Mouse (Mus musculus) mature B cell (primary cell): Measurements from ENCODE around the gene Dnajc10.

Experiments used
- in situ Hi-C: fragments of 300-500 bp; cut with MboI; formaldehyde crosslinking; loops from 2 replicates; pipeline ENCODE4 v1.14.3; 2019

The Dnajc10 gene

GRCm38 (mm10) chr2:80315242-80316161, at the start of gene Dnajc10:
Gene Dnajc10, plus strand, starts transcription at chr2:80315466.
- in situ Hi-C loops, result loop anchor here (25.0 kb wide), 1 partner anchor 322 kb away; no protein-coding TSS in a partner anchor

DNA sequence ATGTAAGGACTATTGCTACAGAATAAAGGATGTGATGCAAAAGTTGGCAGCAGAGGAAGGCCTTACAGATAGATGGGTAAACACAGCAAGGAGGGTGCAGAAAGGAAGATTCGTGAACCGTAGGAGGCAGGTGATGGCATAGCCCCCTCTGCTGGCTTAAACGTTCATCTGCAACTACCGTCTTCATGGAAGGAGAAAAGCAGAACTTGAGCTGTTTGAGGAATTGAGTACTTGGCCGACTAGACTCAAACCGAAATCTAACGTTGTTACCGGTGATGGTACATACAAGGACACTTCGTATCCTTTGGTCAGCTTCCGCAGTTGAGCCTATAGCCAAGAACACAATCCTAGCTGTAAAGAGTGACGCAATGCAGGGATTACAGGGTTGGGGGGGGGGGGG, 48.4 kb upstream of the Dnajc10 start:
- in situ Hi-C loops, result no loop called here

DNA sequence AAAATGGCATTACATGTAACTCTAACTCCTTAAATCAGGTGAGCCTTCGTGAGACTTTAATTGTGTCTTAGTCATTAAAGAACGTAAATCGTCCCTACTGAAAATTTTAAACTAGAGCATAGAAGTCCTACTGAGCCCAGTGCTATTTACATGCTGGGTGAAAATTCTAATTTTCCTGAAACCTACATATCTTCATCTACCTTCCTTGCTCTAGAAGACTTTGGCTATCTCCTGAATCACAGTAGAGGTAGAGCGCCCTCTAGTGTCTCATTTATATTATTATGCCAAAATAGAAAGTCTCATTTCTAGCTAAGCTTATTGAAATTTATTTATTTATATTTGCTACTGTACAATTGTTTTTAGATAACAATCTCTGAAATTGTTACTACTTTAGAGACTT, 47.2 kb upstream of the Dnajc10 start:
- in situ Hi-C loops, result no loop called here

- in situ Hi-C loops, result no loop called here
These were observed 43.8 kb upstream of the Dnajc10 start for GRCm38 (mm10) chr2:80271431-80271830.

- in situ Hi-C loops, result no loop called here
These were observed 42.2 kb upstream of the Dnajc10 start for GRCm38 (mm10) chr2:80273038-80273437.

DNA sequence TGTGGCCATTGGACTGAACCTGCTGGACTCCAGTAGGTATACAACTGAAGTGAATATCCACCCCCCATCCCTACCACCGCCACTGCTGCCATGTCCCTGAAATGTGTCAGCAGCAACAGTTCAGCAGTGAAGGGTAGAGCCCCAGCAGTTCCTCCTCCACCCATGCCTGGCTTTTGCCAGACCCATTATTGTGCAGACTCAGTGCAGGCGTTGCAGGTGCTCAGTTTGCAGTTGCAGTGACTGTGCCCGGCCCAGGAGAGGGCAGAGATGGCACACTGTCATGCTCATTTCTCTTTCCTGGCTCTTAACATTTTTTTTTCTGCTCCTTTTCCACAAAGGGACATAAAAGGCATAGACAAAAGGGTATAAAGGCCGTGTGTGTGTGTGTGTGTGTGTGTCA, 41.5 kb upstream of the Dnajc10 start:
- in situ Hi-C loops, result no loop called here

- in situ Hi-C loops, result no loop called here
These were observed 40.1 kb upstream of the Dnajc10 start for GRCm38 (mm10) chr2:80275136-80275535.

DNA sequence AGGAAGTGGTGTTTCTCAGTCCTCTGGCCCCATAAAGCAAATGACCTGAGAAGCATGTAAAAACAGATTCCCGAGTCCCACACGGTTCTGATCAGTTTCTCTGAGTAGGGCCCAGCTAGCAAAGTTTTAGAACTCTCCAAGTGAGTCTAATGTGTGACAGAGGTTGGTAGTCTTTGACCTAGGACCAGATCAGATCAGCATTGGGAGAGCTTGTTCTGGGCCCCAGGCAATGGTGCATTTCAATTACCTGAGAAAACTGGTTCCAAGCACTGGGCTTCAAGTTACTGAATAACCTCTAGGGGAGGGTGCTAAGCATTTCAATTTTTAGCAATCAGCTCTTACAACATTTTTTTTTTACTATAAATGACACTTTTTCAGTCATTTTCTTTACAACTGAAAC, 33.1 kb upstream of the Dnajc10 start:
- in situ Hi-C loops, result no loop called here

GRCm38 (mm10) chr2:80286397-80286796, 28.9 kb upstream of the Dnajc10 start:
- in situ Hi-C loops, result no loop called here

DNA sequence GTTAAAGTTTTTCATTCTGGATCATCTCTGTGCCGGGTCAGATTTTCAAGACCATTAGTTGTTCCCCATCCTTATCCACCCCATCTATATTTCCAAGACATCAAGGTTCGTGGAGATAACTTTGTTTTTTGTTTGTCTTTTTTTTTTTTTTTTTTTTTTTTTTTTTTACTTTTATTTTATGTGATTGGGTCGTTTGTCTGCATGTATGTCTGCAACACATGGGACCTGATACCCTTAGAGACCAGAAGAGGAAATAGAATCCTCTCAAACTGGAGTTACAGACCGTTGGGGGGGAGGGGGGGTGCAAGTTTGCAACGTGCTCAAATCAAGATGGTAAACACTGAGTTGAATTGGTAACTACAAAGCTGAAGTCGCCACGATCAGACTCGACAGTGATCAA, 23.1 kb upstream of the Dnajc10 start, which contains the start of gene Prdx6b:
Gene Prdx6b, plus strand, starts transcription at position 301 of the 400 bp plus-strand sequence.
- in situ Hi-C loops, result no loop called here

DNA sequence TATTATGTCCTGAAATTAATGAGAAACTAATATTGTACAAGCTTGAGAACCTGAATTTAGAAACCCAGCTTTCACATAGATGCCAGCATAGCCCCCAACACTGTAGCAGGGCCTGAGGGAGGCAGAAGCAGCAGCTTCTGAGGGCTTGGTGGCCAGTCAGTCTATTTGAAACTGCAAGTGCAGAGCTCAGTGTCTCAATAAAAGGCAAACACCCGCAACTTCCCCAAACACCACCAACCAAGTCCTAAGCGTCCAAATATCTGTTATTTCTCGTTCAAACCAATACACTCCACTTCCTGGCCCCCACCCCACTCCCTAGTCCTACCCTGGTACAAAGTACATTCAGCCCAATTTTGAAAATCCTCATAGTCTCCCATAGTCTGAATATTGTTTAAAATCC, 16.9 kb upstream of the Dnajc10 start:
- in situ Hi-C loops, result no loop called here

DNA sequence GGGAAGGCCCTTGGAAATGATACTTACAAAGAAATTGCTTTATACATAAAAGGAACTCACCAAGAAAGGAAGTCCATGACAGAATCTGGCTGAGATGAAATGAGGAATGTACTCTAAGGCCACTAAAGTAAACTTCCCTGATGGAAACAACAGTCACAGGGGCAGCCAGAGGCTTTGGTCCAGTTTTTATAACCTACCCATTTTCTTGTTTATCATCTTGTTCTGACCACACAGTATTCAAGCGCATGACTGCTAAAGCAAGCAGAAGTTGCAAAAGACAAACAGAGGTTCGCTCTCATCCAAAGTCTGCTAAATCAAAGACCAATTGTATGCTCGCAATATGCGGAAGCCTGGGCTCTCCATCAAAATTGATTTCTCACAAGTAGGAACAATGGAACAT, 14.5 kb upstream of the Dnajc10 start:
- in situ Hi-C loops, result loop anchor here (25.0 kb wide), 1 partner anchor 336 kb away; no protein-coding TSS in a partner anchor

DNA sequence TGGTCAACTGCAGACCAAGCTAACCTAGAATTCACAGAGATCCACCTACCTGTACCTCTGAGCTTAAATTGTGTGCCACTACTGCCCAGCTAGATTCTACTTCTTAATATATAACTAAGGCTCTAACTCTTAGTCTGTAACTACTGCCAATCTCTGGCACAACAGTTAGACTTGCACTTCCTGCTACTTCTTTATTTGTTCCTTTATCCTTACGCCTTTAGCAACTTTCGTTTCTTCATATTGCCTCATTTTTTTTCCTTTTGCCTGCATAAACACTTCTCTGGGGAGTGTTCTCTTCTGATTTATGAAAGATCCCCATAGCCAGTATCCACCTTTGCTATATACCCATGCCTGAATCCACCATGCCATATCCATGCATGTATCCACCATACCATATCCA, 11.3 kb upstream of the Dnajc10 start:
- in situ Hi-C loops, result loop anchor here (25.0 kb wide), 1 partner anchor 333 kb away; no protein-coding TSS in a partner anchor

DNA sequence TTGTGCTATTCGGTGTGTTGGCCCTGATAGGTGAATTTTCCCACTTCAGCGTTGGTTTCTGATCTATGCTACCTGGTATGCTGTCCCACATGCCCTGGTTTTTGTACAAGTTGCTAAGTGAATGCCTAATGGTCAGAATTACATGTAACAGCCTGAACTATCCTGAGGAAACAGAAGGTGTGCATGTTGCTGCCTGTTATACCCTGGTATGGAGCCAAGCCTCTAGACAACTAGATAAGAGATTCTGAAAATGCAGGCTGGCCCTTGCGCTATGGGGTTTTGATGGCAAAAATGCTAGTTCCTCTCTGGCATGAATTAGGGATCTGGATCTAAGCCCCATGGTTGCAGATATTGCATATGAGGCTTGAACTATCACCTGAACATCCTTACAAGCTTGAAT, 7.6 kb upstream of the Dnajc10 start:
- in situ Hi-C loops, result loop anchor here (25.0 kb wide), 1 partner anchor 330 kb away; no protein-coding TSS in a partner anchor

DNA sequence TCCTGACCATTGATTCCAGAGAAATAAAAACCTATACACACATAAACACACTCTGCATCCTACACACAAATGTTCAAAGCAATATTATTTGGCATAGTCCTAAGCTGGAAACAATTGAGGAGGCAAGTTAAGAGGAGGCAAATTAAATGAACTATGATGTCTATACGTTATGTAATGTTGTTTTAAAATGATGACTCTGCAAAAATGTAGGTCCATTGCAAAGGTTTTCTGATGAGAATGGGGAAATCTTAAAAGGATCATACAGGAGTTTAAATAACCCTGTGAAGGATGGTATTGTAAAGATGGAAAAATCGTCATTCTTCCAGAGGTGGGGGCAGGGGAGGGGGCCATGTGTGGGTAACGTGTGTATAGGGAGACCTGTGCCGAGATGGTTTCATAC, 5.5 kb upstream of the Dnajc10 start:
- in situ Hi-C loops, result loop anchor here (25.0 kb wide), 1 partner anchor 328 kb away; no protein-coding TSS in a partner anchor

GRCm38 (mm10) chr2:80310772-80311171, 4.5 kb upstream of the Dnajc10 start:
- in situ Hi-C loops, result loop anchor here (25.0 kb wide), 1 partner anchor 327 kb away; no protein-coding TSS in a partner anchor

DNA sequence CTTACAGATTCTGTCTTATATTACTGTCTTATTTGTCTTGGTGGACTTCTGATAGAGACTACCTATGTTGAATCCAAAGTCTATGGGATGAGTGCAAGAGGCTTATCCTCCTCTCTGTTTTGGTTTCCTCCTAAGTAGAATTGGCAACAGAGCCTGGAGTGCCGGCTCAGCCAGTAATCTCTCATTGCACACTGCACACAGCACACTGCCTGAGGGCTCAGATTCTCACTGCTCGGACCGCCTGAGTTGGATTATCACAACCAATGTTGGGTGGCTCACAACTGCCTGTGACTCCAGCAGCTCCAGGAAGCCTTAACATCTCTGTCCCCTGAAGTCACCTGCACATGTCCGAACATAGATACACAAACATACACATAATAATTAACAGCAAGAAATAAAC, 3.9 kb upstream of the Dnajc10 start:
- in situ Hi-C loops, result loop anchor here (25.0 kb wide), 1 partner anchor 326 kb away; no protein-coding TSS in a partner anchor

DNA sequence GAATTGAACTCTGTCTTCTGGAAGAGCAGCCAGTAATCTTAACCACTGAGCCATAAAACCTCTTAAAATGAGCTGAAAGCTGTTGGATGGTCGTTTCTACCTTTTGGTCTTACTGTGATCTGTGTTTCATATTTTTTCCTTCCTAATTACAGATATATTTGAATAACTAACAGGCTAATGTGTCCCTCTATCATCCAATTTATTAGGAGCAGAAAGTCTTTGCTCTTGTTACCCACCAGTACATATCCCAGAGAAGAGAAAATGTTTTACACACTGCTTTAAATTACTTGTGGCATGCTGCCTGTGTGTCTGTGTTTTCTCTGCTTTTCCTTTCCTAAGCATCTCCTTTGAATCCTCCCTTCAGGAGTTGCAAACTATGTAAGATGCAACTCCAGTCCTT, 1.1 kb upstream of the Dnajc10 start:
- in situ Hi-C loops, result loop anchor here (25.0 kb wide), 1 partner anchor 323 kb away; no protein-coding TSS in a partner anchor

- in situ Hi-C loops, result loop anchor here (25.0 kb wide), 1 partner anchor 322 kb away; no protein-coding TSS in a partner anchor
These were observed 418 bp upstream of the Dnajc10 start for GRCm38 (mm10) chr2:80314854-80315241.

- in situ Hi-C loops, result loop anchor here (25.0 kb wide), 1 partner anchor 314 kb away; no protein-coding TSS in a partner anchor
These were observed 7.6 kb downstream of the Dnajc10 start for GRCm38 (mm10) chr2:80322878-80323277.

- in situ Hi-C loops, result no loop called here
These were observed 10.5 kb downstream of the Dnajc10 start for GRCm38 (mm10) chr2:80325779-80326178.

DNA sequence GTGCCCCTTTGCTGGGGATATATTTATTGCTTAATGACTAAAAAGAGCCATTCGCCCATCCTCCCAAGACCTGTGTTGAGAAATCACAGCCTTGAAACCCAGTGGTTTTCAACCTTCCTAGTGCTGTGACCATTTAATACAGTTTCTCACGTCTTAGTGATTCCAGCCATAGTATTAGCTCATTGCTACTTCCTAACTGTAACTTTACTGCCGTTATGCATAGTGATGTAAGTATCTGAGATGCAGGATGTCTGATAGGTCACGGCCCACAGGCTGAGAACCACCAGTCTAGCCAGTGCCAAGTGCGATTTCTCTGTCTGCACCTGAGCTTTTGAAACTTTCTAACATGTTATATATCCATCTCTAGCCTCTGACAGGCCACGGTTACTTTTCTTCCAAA, 12.0 kb downstream of the Dnajc10 start:
- in situ Hi-C loops, result no loop called here
